Mouse (Mus musculus) midbrain, embryonic 13.5 days (tissue): ENCODE measurements around the gene Cd40lg. TPM values are rescaled to one million over a fixed set of nuclear protein-coding genes. Genes with fewer than 3 reads are reported as not detected.

Experiments used
- ATAC-seq: fragments of 200-750 bp; cut with Nextera tagmentation; 2 replicates; pipeline ENCODE4 v1.8.0; 2017; ENCODE audit warnings: mild to moderate bottlenecking, moderate TSS enrichment, moderate library complexity
- H3K27ac ChIP-seq: fragments of 300-500 bp; sonication (generic); 2 replicates; pipeline ENCODE4 v1.5.1; 2015; ENCODE audit warnings: inconsistent platforms, mild to moderate bottlenecking, moderate library complexity
- H3K27me3 ChIP-seq: fragments of 300-500 bp; sonication (generic); 2 replicates; pipeline ENCODE4 v1.6.1; 2015; ENCODE audit warnings: mild to moderate bottlenecking, inconsistent platforms
- H3K36me3 ChIP-seq: fragments of 300-500 bp; sonication (generic); 2 replicates; pipeline ENCODE4 v1.6.1; 2015; ENCODE audit warnings: mild to moderate bottlenecking, inconsistent platforms
- H3K4me1 ChIP-seq: fragments of 300-500 bp; sonication (generic); replicated peaks from 2 replicates; pipeline ENCODE4 v1.6.1; 2015; ENCODE audit warnings: inconsistent platforms
- H3K4me2 ChIP-seq: fragments of 300-500 bp; sonication (generic); replicated peaks from 2 replicates; pipeline ENCODE4 v1.6.1; 2015; ENCODE audit warnings: moderate library complexity, mild to moderate bottlenecking, inconsistent platforms
- H3K4me3 ChIP-seq: fragments of 300-500 bp; sonication (generic); replicated peaks from 2 replicates; pipeline ENCODE4 v1.5.1; 2015; ENCODE audit warnings: mild to moderate bottlenecking, inconsistent platforms
- H3K9ac ChIP-seq: fragments of 300-500 bp; sonication (generic); replicated peaks from 2 replicates; pipeline ENCODE4 v1.6.1; 2015; ENCODE audit warnings: mild to moderate bottlenecking, inconsistent platforms
- H3K9me3 ChIP-seq: fragments of 300-500 bp; sonication (generic); 2 replicates; pipeline ENCODE4 v1.6.1; 2016; ENCODE audit warnings: mild to moderate bottlenecking, inconsistent platforms
- WGBS: fragments of 180-500 bp; shearing (Covaris S2); methylation state at CpG from one replicate; pipeline ENCODE4 v1.1.7; 2015; 5-methylcytosine and 5-hydroxymethylcytosine counted together
- polyA plus RNA-seq: library from polyadenylated mRNA; unstranded; fragments of >200 nt; fragmentation: Nextera tagmentation; extraction: Ambion mirVana; gene quantifications from 2 replicates; pipeline ENCODE4 v1.2.1, GENCODE M21; 2015

The Cd40lg gene
- polyA plus RNA-seq, 1 experiment from 2014 or later: not detected

GRCm38 (mm10) chrX:57215495-57215894, 3.6 kb downstream of the Cd40lg start:
- 92% methylated on average over 4 of the region's 4 CpGs for WGBS
- no peaks in the 10 kb centered on the region for H3K27me3 ChIP-seq
- H3K9me3 ChIP-seq: no peaks in the 10 kb centered on the region
- no peak overlapping the region for H3K27ac ChIP-seq
- no peak for ATAC-seq
- no peak overlapping the region for H3K9ac ChIP-seq
- no peak overlapping the region for H3K4me3 ChIP-seq
- H3K4me1 ChIP-seq: no peaks in the 10 kb centered on the region
- no peak overlapping the region for H3K4me2 ChIP-seq
- no peaks in the 10 kb centered on the region for H3K36me3 ChIP-seq

GRCm38 (mm10) chrX:57216271-57216670, 4.3 kb downstream of the Cd40lg start:
- no peak overlapping the region for H3K9ac ChIP-seq
- 63% methylated on average over 5 of the region's 5 CpGs for WGBS
- no peaks in the 10 kb centered on the region for H3K9me3 ChIP-seq
- ATAC-seq: no peak
- no peaks in the 10 kb centered on the region for H3K4me1 ChIP-seq
- H3K36me3 ChIP-seq: no peaks in the 10 kb centered on the region
- no peak overlapping the region for H3K4me3 ChIP-seq
- H3K27me3 ChIP-seq: no peaks in the 10 kb centered on the region
- no peak overlapping the region for H3K27ac ChIP-seq
- H3K4me2 ChIP-seq: no peak overlapping the region

- Histone ChIP-seq H3K4me3 (no peak overlapping the region), H3K27me3 (no peaks in the 10 kb centered on the region), H3K9me3 (no peaks in the 10 kb centered on the region), H3K36me3 (no peaks in the 10 kb centered on the region), H3K4me2 (no peak overlapping the region), H3K9ac (no peak overlapping the region), H3K4me1 (no peaks in the 10 kb centered on the region), H3K27ac (no peak overlapping the region)
- no peak for ATAC-seq
- WGBS: 89% methylated on average over 5 of the region's 5 CpGs
Measured at GRCm38 (mm10) chrX:57219563-57219962, 7.6 kb downstream of the Cd40lg start.

- Histone ChIP-seq H3K9me3 (no peaks in the 10 kb centered on the region), H3K4me3 (no peak overlapping the region), H3K36me3 (no peaks in the 10 kb centered on the region), H3K9ac (no peak overlapping the region), H3K27me3 (no peaks in the 10 kb centered on the region), H3K27ac (no peak overlapping the region), H3K4me2 (no peak overlapping the region), H3K4me1 (no peaks in the 10 kb centered on the region)
- 79% methylated on average over 3 of the region's 3 CpGs for WGBS
- ATAC-seq: no peak
Measured at GRCm38 (mm10) chrX:57221881-57222280, 9.9 kb downstream of the Cd40lg start.

- no peaks in the 10 kb centered on the region for H3K27me3 ChIP-seq
- H3K27ac ChIP-seq: no peak overlapping the region
- H3K4me1 ChIP-seq: no peaks in the 10 kb centered on the region
- no peak overlapping the region for H3K4me2 ChIP-seq
- 88% methylated on average over 10 of the region's 10 CpGs for WGBS
- no peak overlapping the region for H3K4me3 ChIP-seq
- no peaks in the 10 kb centered on the region for H3K36me3 ChIP-seq
- no peaks in the 10 kb centered on the region for H3K9me3 ChIP-seq
- H3K9ac ChIP-seq: no peak overlapping the region
- no peak for ATAC-seq
Measured at GRCm38 (mm10) chrX:57223301-57223700, 11.4 kb downstream of the Cd40lg start.

GRCm38 (mm10) chrX:57228178-57228577, 16.2 kb downstream of the Cd40lg start:
- ATAC-seq: no peak
- Histone ChIP-seq H3K27me3 (no peaks in the 10 kb centered on the region), H3K4me1 (no peaks in the 10 kb centered on the region), H3K9ac (no peak overlapping the region), H3K4me2 (no peak overlapping the region), H3K36me3 (no peaks in the 10 kb centered on the region), H3K27ac (no peak overlapping the region), H3K4me3 (no peak overlapping the region), H3K9me3 (no peaks in the 10 kb centered on the region)
- 66% methylated on average over 2 of the region's 2 CpGs for WGBS

- no peak for ATAC-seq
- H3K9ac ChIP-seq: no peak overlapping the region
- no peak overlapping the region for H3K4me3 ChIP-seq
- 67% methylated on average over 2 of the region's 2 CpGs for WGBS
- no peak overlapping the region for H3K4me2 ChIP-seq
- no peaks in the 10 kb centered on the region for H3K9me3 ChIP-seq
- no peak overlapping the region for H3K27ac ChIP-seq
- no peaks in the 10 kb centered on the region for H3K36me3 ChIP-seq
- no peaks in the 10 kb centered on the region for H3K27me3 ChIP-seq
- H3K4me1 ChIP-seq: no peaks in the 10 kb centered on the region
Measured at GRCm38 (mm10) chrX:57233596-57233995, 21.7 kb downstream of the Cd40lg start.

GRCm38 (mm10) chrX:57235982-57236381, 24.0 kb downstream of the Cd40lg start:
- Histone ChIP-seq H3K4me3 (no peak overlapping the region), H3K27ac (no peak overlapping the region), H3K4me1 (no peaks in the 10 kb centered on the region), H3K4me2 (no peak overlapping the region), H3K9me3 (no peaks in the 10 kb centered on the region), H3K27me3 (no peaks in the 10 kb centered on the region), H3K9ac (no peak overlapping the region), H3K36me3 (no peaks in the 10 kb centered on the region)
- ATAC-seq: no peak
- WGBS: 73% methylated on average over 4 of the region's 4 CpGs

GRCm38 (mm10) chrX:57238572-57238971, 26.6 kb downstream of the Cd40lg start:
- 78% methylated on average over 3 of the region's 3 CpGs for WGBS
- Histone ChIP-seq H3K9me3 (no peaks in the 10 kb centered on the region), H3K36me3 (no peaks in the 10 kb centered on the region), H3K27me3 (no peaks in the 10 kb centered on the region), H3K27ac (no peak overlapping the region), H3K4me2 (no peak overlapping the region), H3K4me1 (no peaks in the 10 kb centered on the region), H3K4me3 (no peak overlapping the region), H3K9ac (no peak overlapping the region)
- ATAC-seq: no peak

GRCm38 (mm10) chrX:57253329-57254055, 41.5 kb downstream of the Cd40lg start:
- no peak for ATAC-seq
- 72% methylated on average over 7 of the region's 7 CpGs for WGBS

GRCm38 (mm10) chrX:57260744-57261143, 48.8 kb downstream of the Cd40lg start:
- Histone ChIP-seq H3K27ac (no peak overlapping the region), H3K9ac (no peak overlapping the region), H3K36me3 (no peaks in the 10 kb centered on the region), H3K9me3 (no peaks in the 10 kb centered on the region), H3K4me1 (no peaks in the 10 kb centered on the region), H3K27me3 (no peaks in the 10 kb centered on the region), H3K4me3 (no peak overlapping the region), H3K4me2 (no peak overlapping the region)
- ATAC-seq: no peak
- WGBS: 59% methylated on average over 2 of the region's 2 CpGs

More at GRCm38 (mm10) chrX:57253329-57254055, 41.5 kb downstream of the Cd40lg start:
- Histone ChIP-seq H3K27me3 (no peaks in the 10 kb centered on the region), H3K4me2 (no peak overlapping the region), H3K9me3 (no peaks in the 10 kb centered on the region), H3K27ac (no peak overlapping the region), H3K36me3 (no peaks in the 10 kb centered on the region), H3K9ac (no peak overlapping the region), H3K4me3 (no peak overlapping the region), H3K4me1 (no peaks in the 10 kb centered on the region)

- Histone ChIP-seq H3K4me2 (no peak overlapping the region), H3K36me3 (no peaks in the 10 kb centered on the region), H3K9me3 (no peaks in the 10 kb centered on the region), H3K4me3 (no peak overlapping the region), H3K27me3 (no peaks in the 10 kb centered on the region), H3K4me1 (no peaks in the 10 kb centered on the region), H3K9ac (no peak overlapping the region), H3K27ac (no peak overlapping the region)
- ATAC-seq: no peak
- 85% methylated on average over 4 of the region's 4 CpGs for WGBS
Measured at GRCm38 (mm10) chrX:57263515-57263914, 51.6 kb downstream of the Cd40lg start.
